Mouse (Mus musculus) hindbrain, embryonic 14.5 days (tissue): ENCODE data around the gene Pawr. TPM values are rescaled to one million over a fixed set of nuclear protein-coding genes. Genes with fewer than 3 reads are reported as not detected.
"Not testable (repeated sequence)": the region's sequence is repeated elsewhere in the genome, so short reads cannot be mapped to it uniquely, and the experiment has no call there.

ENCODE experiments used
- ATAC-seq: fragments of 200-750 bp; cut with Nextera tagmentation; 2 replicates; pipeline ENCODE4 v1.8.0; 2017; ENCODE audit warnings: moderate number of reproducible peaks, mild to moderate bottlenecking, moderate TSS enrichment, moderate library complexity; ENCODE audit not compliant: low FRiP score
- DNase-seq: peaks from one replicate; pipeline ENCODE4 v3.0.0-alpha.2; 2015; ENCODE audit warnings: low spot score
- H3K27ac ChIP-seq: fragments of 300-500 bp; sonication (generic); 2 replicates; pipeline ENCODE4 v1.5.1; 2014; ENCODE audit warnings: mild to moderate bottlenecking, moderate library complexity
- H3K27me3 ChIP-seq: fragments of 300-500 bp; sonication (generic); 2 replicates; pipeline ENCODE4 v1.6.1; 2014; ENCODE audit warnings: mild to moderate bottlenecking, low read length, mixed read lengths; ENCODE audit not compliant: control insufficient read depth, insufficient read depth
- H3K36me3 ChIP-seq: fragments of 300-500 bp; sonication (generic); replicated peaks from 2 replicates; pipeline ENCODE4 v1.6.1; 2014; ENCODE audit not compliant: control insufficient read depth, insufficient read depth
- H3K4me1 ChIP-seq: fragments of 300-500 bp; sonication (generic); replicated peaks from 2 replicates; pipeline ENCODE4 v1.6.1; 2014; ENCODE audit warnings: antibody characterized with exemption, low read length, mixed read lengths; ENCODE audit not compliant: control insufficient read depth, insufficient read depth
- H3K4me2 ChIP-seq: fragments of 300-500 bp; sonication (generic); replicated peaks from 2 replicates; pipeline ENCODE4 v1.6.1; 2014; ENCODE audit warnings: mild to moderate bottlenecking, moderate library complexity
- H3K4me3 ChIP-seq: fragments of 300-500 bp; sonication (generic); replicated peaks from 2 replicates; pipeline ENCODE4 v1.5.1; 2014; ENCODE audit warnings: mild to moderate bottlenecking, low read length
- H3K9ac ChIP-seq: fragments of 300-500 bp; sonication (generic); 2 replicates; pipeline ENCODE4 v1.6.1; 2014
- H3K9me3 ChIP-seq: fragments of 300-500 bp; sonication (generic); 2 replicates; pipeline ENCODE4 v1.6.1; 2016; ENCODE audit warnings: low read length; ENCODE audit not compliant: control insufficient read depth
- WGBS: fragments of 180-500 bp; shearing (Covaris S2); extraction: QIAGEN DNeasy Blood & Tissue Kit; methylation state at CpG from one replicate; pipeline ENCODE4 v1.1.7; 2014; 5-methylcytosine and 5-hydroxymethylcytosine counted together
- polyA plus RNA-seq: library from polyadenylated mRNA; unstranded; fragments of >200 nt; fragmentation: Nextera tagmentation; extraction: Ambion mirVana; gene quantifications from 2 replicates; pipeline ENCODE4 v1.2.1, GENCODE M21; 2014

The Pawr gene
- polyA plus RNA-seq, 1 experiment from 2014 or later = 4.3 TPM

GRCm38 (mm10) chr10:108432194-108432593 lies 100.3 kb downstream of the Pawr start:
- Histone ChIP-seq H3K9me3 (no peaks in the 10 kb centered on the region), H3K36me3 (no peaks in the 10 kb centered on the region), H3K4me1 (no peaks in the 10 kb centered on the region), H3K27ac (no peak overlapping the region), H3K27me3 (no peaks in the 10 kb centered on the region), H3K4me2 (no peak overlapping the region), H3K4me3 (no peak overlapping the region), H3K9ac (no peak overlapping the region)
- 29% methylated on average over 10 of the region's 10 CpGs for WGBS
- DNase-seq (no peak), ATAC-seq (no peak)

- Histone ChIP-seq H3K36me3 (no peaks in the 10 kb centered on the region), H3K4me2 (peak overlapping the region; percentile 27), H3K4me3 (no peak overlapping the region), H3K27ac (no peak overlapping the region), H3K9ac (no peak overlapping the region), H3K27me3 (no peaks in the 10 kb centered on the region), H3K9me3 (no peaks in the 10 kb centered on the region), H3K4me1 (no peaks in the 10 kb centered on the region; the same call in 1 of the 2 replicates)
- 20% methylated on average over 15 of the region's 15 CpGs for WGBS
- ATAC-seq = no peak
- DNase-seq = no peak
These were observed 102.1 kb downstream of the Pawr start for GRCm38 (mm10) chr10:108433976-108434375.

GRCm38 (mm10) chr10:108435616-108436015 lies 103.7 kb downstream of the Pawr start:
- H3K4me2 ChIP-seq = no peak overlapping the region
- no peaks in the 10 kb centered on the region for H3K36me3 ChIP-seq
- no peaks in the 10 kb centered on the region for H3K27me3 ChIP-seq
- WGBS = 52% methylated on average over 5 of the region's 5 CpGs
- no peak overlapping the region for H3K4me3 ChIP-seq
- no peaks in the 10 kb centered on the region; the same call in 1 of the 2 replicates for H3K4me1 ChIP-seq
- peak; percentile 61 for DNase-seq
- H3K9me3 ChIP-seq = no peaks in the 10 kb centered on the region
- H3K9ac ChIP-seq = no peak overlapping the region
- peak; percentile 43; the same call in 1 of the 2 replicates for ATAC-seq
- H3K27ac ChIP-seq = no peak overlapping the region

GRCm38 (mm10) chr10:108436365-108436764 lies 104.4 kb downstream of the Pawr start:
- no peak for ATAC-seq
- no peak overlapping the region for H3K4me2 ChIP-seq
- no peaks in the 10 kb centered on the region for H3K9me3 ChIP-seq
- 44% methylated on average over 8 of the region's 8 CpGs for WGBS
- H3K9ac ChIP-seq = no peak overlapping the region
- H3K4me1 ChIP-seq = no peaks in the 10 kb centered on the region; the same call in 1 of the 2 replicates
- no peaks in the 10 kb centered on the region for H3K36me3 ChIP-seq
- no peak overlapping the region for H3K27ac ChIP-seq
- H3K27me3 ChIP-seq = no peaks in the 10 kb centered on the region
- H3K4me3 ChIP-seq = no peak overlapping the region
- no peak for DNase-seq

GRCm38 (mm10) chr10:108440251-108440650 lies 108.3 kb downstream of the Pawr start:
- not testable (repeated sequence) for H3K9me3 ChIP-seq, H3K27me3 ChIP-seq, H3K4me2 ChIP-seq, H3K4me3 ChIP-seq, DNase-seq, ATAC-seq, H3K9ac ChIP-seq, H3K36me3 ChIP-seq, H3K27ac ChIP-seq, H3K4me1 ChIP-seq
- WGBS = 93% methylated on average over 5 of the region's 5 CpGs

- Histone ChIP-seq H3K9ac (no peak overlapping the region), H3K4me3 (no peak overlapping the region), H3K27ac (no peak overlapping the region), H3K4me1 (peaks cover 4% of the 10 kb centered on the region; the same call in 1 of the 2 replicates), H3K36me3 (no peaks in the 10 kb centered on the region), H3K9me3 (no peaks in the 10 kb centered on the region), H3K4me2 (peak overlapping the region; percentile 19), H3K27me3 (0 out of 2 replicates have a peak, but pooled peaks cover 2% of the 10 kb centered on the region)
- DNase-seq = no peak
- WGBS = 37% methylated on average over 19 of the region's 19 CpGs
- ATAC-seq = peak; percentile 54; the same call in 1 of the 2 replicates
These were observed 112.3 kb downstream of the Pawr start for GRCm38 (mm10) chr10:108443931-108444876.

GRCm38 (mm10) chr10:108445123-108445522 lies 113.2 kb downstream of the Pawr start:
- no peak for ATAC-seq
- peaks cover 4% of the 10 kb centered on the region; the same call in 1 of the 2 replicates for H3K4me1 ChIP-seq
- H3K27me3 ChIP-seq = 0 out of 2 replicates have a peak, but pooled peaks cover 2% of the 10 kb centered on the region
- no peak overlapping the region for H3K4me2 ChIP-seq
- H3K9me3 ChIP-seq = no peaks in the 10 kb centered on the region
- 74% methylated on average over 4 of the region's 4 CpGs for WGBS
- no peak overlapping the region for H3K9ac ChIP-seq
- H3K36me3 ChIP-seq = no peaks in the 10 kb centered on the region
- H3K27ac ChIP-seq = no peak overlapping the region
- H3K4me3 ChIP-seq = no peak overlapping the region
- no peak for DNase-seq

- 76% methylated on average over 10 of the region's 10 CpGs for WGBS
- no peaks in the 10 kb centered on the region for H3K9me3 ChIP-seq
- DNase-seq = no peak
- H3K4me3 ChIP-seq = no peak overlapping the region
- H3K36me3 ChIP-seq = no peaks in the 10 kb centered on the region
- no peak overlapping the region for H3K4me2 ChIP-seq
- H3K9ac ChIP-seq = no peak overlapping the region
- H3K4me1 ChIP-seq = peaks cover 4% of the 10 kb centered on the region; the same call in 1 of the 2 replicates
- H3K27ac ChIP-seq = no peak overlapping the region
- no peak for ATAC-seq
- H3K27me3 ChIP-seq = 0 out of 2 replicates have a peak, but pooled peaks cover 2% of the 10 kb centered on the region
These were observed 113.7 kb downstream of the Pawr start for GRCm38 (mm10) chr10:108445606-108446005.
